Mouse (Mus musculus) ES-Bruce4 (cell line): ENCODE data around the gene Tnfsf11.

ENCODE experiments used
- CTCF ChIP-seq: IDR thresholded peaks from one replicate; pipeline ENCODE4 v1.8.1; 2011; ENCODE audit warnings: low read depth, low read length
- POLR2A ChIP-seq: IDR thresholded peaks from one replicate; pipeline ENCODE4 v1.8.1; 2011; ENCODE audit warnings: low read length; ENCODE audit not compliant: insufficient read depth

GRCm38 (mm10) chr14:78319000-78319399 lies 11.2 kb upstream of the Tnfsf11 start:
- TF ChIP-seq CTCF (no peak), POLR2A (no peak)
